Mouse (Mus musculus): ENCODE measurements around the gene Slc32a1. TPM values are rescaled to one million over a fixed set of nuclear protein-coding genes. Genes with fewer than 3 reads are reported as not detected.

The Slc32a1 gene
- not detected in 2 replicates for polyA plus RNA-seq (2014; fragmentation: Nextera tagmentation; extraction: Ambion mirVana)

- ATAC-seq (ENCODE audit: insufficient number of reproducible peaks, low FRiP score, low TSS enrichment, low read depth) (no peak), DNase-seq (ENCODE audit: low spot score) (peak; percentile 47)
- Histone ChIP-seq H3K9me3 (ENCODE audit: control insufficient read depth, low read length) (no peaks in the 10 kb centered on the region), H3K36me3 (ENCODE audit: control insufficient read depth, insufficient read depth, low read length) (no peaks in the 10 kb centered on the region), H3K4me2 (ENCODE audit: low read depth, severe bottlenecking) (peak within 1 kb of the TSS; percentile 25), H3K27ac (replicated peaks; ENCODE audit: low read depth, low read length) (no peak within 1 kb of the TSS), H3K9ac (ENCODE audit: low read length) (no peak within 1 kb of the TSS), H3K4me3 (ENCODE audit: low read depth, low read length) (peak within 1 kb of the TSS; percentile 15; the same call in 1 of the 2 replicates), H3K27me3 (ENCODE audit: control insufficient read depth, insufficient read depth, low read length) (peaks cover 94% of the 10 kb centered on the region), H3K4me1 (ENCODE audit: control insufficient read depth, insufficient read depth, low read length) (peaks cover 10% of the 10 kb centered on the region; the same call in 1 of the 2 replicates)
- under 1% methylated on average over 68 of the region's 77 CpGs for WGBS
These were observed at the start of gene Slc32a1 for GRCm38 (mm10) chr2:158610488-158611325. TSS of gene Slc32a1 (plus strand) at chr2:158610767.

- Histone ChIP-seq H3K27me3 (ENCODE audit: control insufficient read depth, insufficient read depth, low read length) (peaks cover 4% of the 10 kb centered on the region; the same call in 1 of the 2 replicates), H3K9me3 (ENCODE audit: control insufficient read depth, low read length) (no peaks in the 10 kb centered on the region), H3K4me2 (ENCODE audit: low read depth, severe bottlenecking) (no peak overlapping the region), H3K4me1 (ENCODE audit: control insufficient read depth, insufficient read depth, low read length) (peaks cover 3% of the 10 kb centered on the region; the same call in 1 of the 2 replicates), H3K9ac (ENCODE audit: low read length) (no peak overlapping the region), H3K36me3 (ENCODE audit: control insufficient read depth, insufficient read depth, low read length) (no peaks in the 10 kb centered on the region), H3K27ac (replicated peaks; ENCODE audit: low read depth, low read length) (no peak overlapping the region), H3K4me3 (ENCODE audit: low read depth, low read length) (no peak overlapping the region)
- ATAC-seq (ENCODE audit: insufficient number of reproducible peaks, low FRiP score, low TSS enrichment, low read depth) (no peak), DNase-seq (ENCODE audit: low spot score) (no peak)
- 17% methylated on average over 9 of the region's 9 CpGs for WGBS
These were observed 49.8 kb upstream of the Slc32a1 start for GRCm38 (mm10) chr2:158560801-158561200.

GRCm38 (mm10) chr2:158561371-158562144 lies 49.0 kb upstream of the Slc32a1 start:
- H3K9me3 ChIP-seq (ENCODE audit: control insufficient read depth, low read length): no peaks in the 10 kb centered on the region
- DNase-seq (ENCODE audit: low spot score): no peak
- no peak overlapping the region for H3K4me3 ChIP-seq (ENCODE audit: low read depth, low read length)
- no peak overlapping the region for H3K4me2 ChIP-seq (ENCODE audit: low read depth, severe bottlenecking)
- 29% methylated on average over 3 of the region's 3 CpGs for WGBS
- ATAC-seq (ENCODE audit: insufficient number of reproducible peaks, low FRiP score, low TSS enrichment, low read depth): no peak
- no peaks in the 10 kb centered on the region for H3K4me1 ChIP-seq (ENCODE audit: control insufficient read depth, insufficient read depth, low read length)
- H3K9ac ChIP-seq (ENCODE audit: low read length): no peak overlapping the region
- no peak overlapping the region for H3K27ac ChIP-seq (replicated peaks; ENCODE audit: low read depth, low read length)
- no peaks in the 10 kb centered on the region; the same call in 1 of the 2 replicates for H3K27me3 ChIP-seq (ENCODE audit: control insufficient read depth, insufficient read depth, low read length)
- H3K36me3 ChIP-seq (ENCODE audit: control insufficient read depth, insufficient read depth, low read length): no peaks in the 10 kb centered on the region

- Histone ChIP-seq H3K36me3 (ENCODE audit: control insufficient read depth, insufficient read depth, low read length) (no peaks in the 10 kb centered on the region), H3K9ac (ENCODE audit: low read length) (no peak overlapping the region), H3K27me3 (ENCODE audit: control insufficient read depth, insufficient read depth, low read length) (0 out of 2 replicates have a peak, but pooled peaks cover 2% of the 10 kb centered on the region), H3K27ac (replicated peaks; ENCODE audit: low read depth, low read length) (no peak overlapping the region), H3K4me3 (ENCODE audit: low read depth, low read length) (no peak overlapping the region), H3K4me1 (ENCODE audit: control insufficient read depth, insufficient read depth, low read length) (no peaks in the 10 kb centered on the region), H3K4me2 (ENCODE audit: low read depth, severe bottlenecking) (no peak overlapping the region), H3K9me3 (ENCODE audit: control insufficient read depth, low read length) (no peaks in the 10 kb centered on the region)
- WGBS: 26% methylated on average over 13 of the region's 13 CpGs
- ATAC-seq (ENCODE audit: insufficient number of reproducible peaks, low FRiP score, low TSS enrichment, low read depth): no peak
- DNase-seq (ENCODE audit: low spot score): peak; percentile 89
These were observed 40.0 kb upstream of the Slc32a1 start for GRCm38 (mm10) chr2:158570421-158571081.

- Histone ChIP-seq H3K36me3 (ENCODE audit: control insufficient read depth, insufficient read depth, low read length) (no peaks in the 10 kb centered on the region), H3K27me3 (ENCODE audit: control insufficient read depth, insufficient read depth, low read length) (no peaks in the 10 kb centered on the region), H3K4me2 (ENCODE audit: low read depth, severe bottlenecking) (no peak overlapping the region), H3K9ac (ENCODE audit: low read length) (no peak overlapping the region), H3K4me1 (ENCODE audit: control insufficient read depth, insufficient read depth, low read length) (no peaks in the 10 kb centered on the region), H3K9me3 (ENCODE audit: control insufficient read depth, low read length) (no peaks in the 10 kb centered on the region), H3K27ac (replicated peaks; ENCODE audit: low read depth, low read length) (no peak overlapping the region), H3K4me3 (ENCODE audit: low read depth, low read length) (no peak overlapping the region)
- ATAC-seq (ENCODE audit: insufficient number of reproducible peaks, low FRiP score, low TSS enrichment, low read depth) (no peak), DNase-seq (ENCODE audit: low spot score) (no peak)
- 85% methylated on average over 4 of the region's 4 CpGs for WGBS
These were observed 30.6 kb upstream of the Slc32a1 start for GRCm38 (mm10) chr2:158579979-158580378.

- Histone ChIP-seq H3K4me2 (ENCODE audit: low read depth, severe bottlenecking) (no peak overlapping the region), H3K9me3 (ENCODE audit: control insufficient read depth, low read length) (no peaks in the 10 kb centered on the region), H3K27ac (replicated peaks; ENCODE audit: low read depth, low read length) (no peak overlapping the region), H3K4me1 (ENCODE audit: control insufficient read depth, insufficient read depth, low read length) (no peaks in the 10 kb centered on the region), H3K4me3 (ENCODE audit: low read depth, low read length) (no peak overlapping the region), H3K27me3 (ENCODE audit: control insufficient read depth, insufficient read depth, low read length) (no peaks in the 10 kb centered on the region), H3K36me3 (ENCODE audit: control insufficient read depth, insufficient read depth, low read length) (no peaks in the 10 kb centered on the region), H3K9ac (ENCODE audit: low read length) (no peak overlapping the region)
- DNase-seq (ENCODE audit: low spot score) (peak; percentile 83), ATAC-seq (ENCODE audit: insufficient number of reproducible peaks, low FRiP score, low TSS enrichment, low read depth) (no peak)
- 11% methylated on average over 12 of the region's 12 CpGs for WGBS
These were observed 25.8 kb upstream of the Slc32a1 start for GRCm38 (mm10) chr2:158584621-158585358.

- no peak overlapping the region for H3K4me3 ChIP-seq (ENCODE audit: low read depth, low read length)
- H3K9ac ChIP-seq (ENCODE audit: low read length): no peak overlapping the region
- ATAC-seq (ENCODE audit: insufficient number of reproducible peaks, low FRiP score, low TSS enrichment, low read depth): no peak
- no peaks in the 10 kb centered on the region for H3K36me3 ChIP-seq (ENCODE audit: control insufficient read depth, insufficient read depth, low read length)
- WGBS: 30% methylated on average over 8 of the region's 8 CpGs
- no peaks in the 10 kb centered on the region for H3K9me3 ChIP-seq (ENCODE audit: control insufficient read depth, low read length)
- no peak overlapping the region for H3K27ac ChIP-seq (replicated peaks; ENCODE audit: low read depth, low read length)
- no peaks in the 10 kb centered on the region for H3K4me1 ChIP-seq (ENCODE audit: control insufficient read depth, insufficient read depth, low read length)
- no peak overlapping the region for H3K4me2 ChIP-seq (ENCODE audit: low read depth, severe bottlenecking)
- H3K27me3 ChIP-seq (ENCODE audit: control insufficient read depth, insufficient read depth, low read length): no peaks in the 10 kb centered on the region
- DNase-seq (ENCODE audit: low spot score): no peak
These were observed 21.9 kb upstream of the Slc32a1 start for GRCm38 (mm10) chr2:158588524-158589271.

All from limb, embryonic 11.5 days (tissue).